Mouse (Mus musculus) testis, adult 2 months (tissue): ENCODE measurements around the gene Acot6.

Source experiments
- CTCF ChIP-seq: fragments of 200-500 bp; IDR thresholded peaks from 2 replicates; pipeline ENCODE4 v1.5.1; 2012; ENCODE audit warnings: low read depth, mild to moderate bottlenecking, inconsistent platforms, low read length, moderate library complexity; ENCODE audit not compliant: control insufficient read depth, insufficient read depth, insufficient replicate concordance
- POLR2A ChIP-seq: fragments of 200-500 bp; IDR thresholded peaks from 2 replicates; pipeline ENCODE4 v1.6.1; 2012; ENCODE audit warnings: low read depth, mild to moderate bottlenecking, inconsistent platforms, low read length, moderate library complexity; ENCODE audit not compliant: control insufficient read depth

DNA sequence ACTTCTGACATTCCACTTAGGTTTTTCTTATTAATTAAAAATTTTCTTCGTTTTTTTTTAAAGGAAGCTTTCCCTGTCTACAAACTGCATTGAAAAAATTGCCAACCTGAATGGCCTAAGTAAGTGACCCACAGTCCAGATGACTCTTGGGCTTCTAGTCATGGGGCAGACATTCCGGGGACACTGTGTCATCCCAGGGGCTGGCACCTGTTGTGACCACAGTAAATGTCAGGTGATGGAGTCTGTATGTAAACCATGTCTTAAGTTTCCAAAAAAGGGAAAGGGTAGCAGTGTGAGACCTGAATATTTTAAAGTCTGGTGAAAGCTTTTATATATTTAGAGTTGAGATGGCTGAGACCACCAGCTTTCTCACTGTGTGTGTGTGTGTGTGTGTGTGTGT is 26.4 kb downstream of the Acot6 start:
- TF ChIP-seq CTCF: no peak
- TF ChIP-seq POLR2A: no peak
